Mouse (Mus musculus) liver, adult 2 months (tissue): ENCODE results near the gene Fbxo6.

Experiments used
- CTCF ChIP-seq: fragments of 200-500 bp; IDR thresholded peaks from 2 replicates; pipeline ENCODE4 v1.5.1; 2011; ENCODE audit warnings: low read depth, low read length, control low read depth
- POLR2A ChIP-seq: fragments of 200-500 bp; IDR thresholded peaks from 2 replicates; pipeline ENCODE4 v1.6.1; 2011; ENCODE audit warnings: low read length, control low read depth; ENCODE audit not compliant: insufficient read depth; ENCODE audit errors: extremely low read depth

- TF ChIP-seq CTCF (no peak), POLR2A (no peak)
Observed at GRCm38 (mm10) chr4:148107621-148108291, 44.2 kb downstream of the Fbxo6 start.
